Mouse (Mus musculus) midbrain, embryonic 14.5 days (tissue): ENCODE results near the gene Tcf12. TPM values are rescaled to one million over a fixed set of nuclear protein-coding genes. Genes with fewer than 3 reads are reported as not detected.

Experiments
- ATAC-seq: fragments of 200-750 bp; cut with Nextera tagmentation; 2 replicates; pipeline ENCODE4 v1.8.0; 2017; ENCODE audit warnings: moderate number of reproducible peaks, moderate library complexity; ENCODE audit not compliant: low FRiP score, low TSS enrichment
- DNase-seq: peaks from one replicate; pipeline ENCODE4 v3.0.0-alpha.2; 2015
- H3K27ac ChIP-seq: fragments of 300-500 bp; sonication (generic); replicated peaks from 2 replicates; pipeline ENCODE4 v1.5.1; 2014; ENCODE audit warnings: mild to moderate bottlenecking, low read depth, low read length, moderate library complexity
- H3K27me3 ChIP-seq: fragments of 300-500 bp; sonication (generic); 2 replicates; pipeline ENCODE4 v1.6.1; 2014; ENCODE audit warnings: low read length, control low read depth, mixed read lengths; ENCODE audit not compliant: control insufficient read depth, insufficient read depth
- H3K36me3 ChIP-seq: fragments of 300-500 bp; sonication (generic); 2 replicates; pipeline ENCODE4 v1.6.1; 2014; ENCODE audit warnings: low read length, control low read depth; ENCODE audit not compliant: control insufficient read depth, insufficient read depth
- H3K4me1 ChIP-seq: fragments of 300-500 bp; sonication (generic); 2 replicates; pipeline ENCODE4 v1.6.1; 2014; ENCODE audit warnings: mild to moderate bottlenecking, antibody characterized with exemption, low read length, control low read depth; ENCODE audit not compliant: control insufficient read depth, insufficient read depth
- H3K4me2 ChIP-seq: fragments of 300-500 bp; sonication (generic); 2 replicates; pipeline ENCODE4 v1.6.1; 2014; ENCODE audit warnings: mild to moderate bottlenecking, low read length, moderate library complexity
- H3K4me3 ChIP-seq: fragments of 300-500 bp; sonication (generic); replicated peaks from 2 replicates; pipeline ENCODE4 v1.5.1; 2014; ENCODE audit warnings: low read depth, low read length
- H3K9ac ChIP-seq: fragments of 300-500 bp; sonication (generic); replicated peaks from 2 replicates; pipeline ENCODE4 v1.6.1; 2014; ENCODE audit warnings: mild to moderate bottlenecking, low read length, moderate library complexity
- H3K9me3 ChIP-seq: fragments of 300-500 bp; sonication (generic); 2 replicates; pipeline ENCODE4 v1.6.1; 2016; ENCODE audit warnings: low read length, control low read depth, mixed read lengths; ENCODE audit not compliant: control insufficient read depth
- WGBS: fragments of 180-500 bp; shearing (Covaris S2); extraction: QIAGEN DNeasy Blood & Tissue Kit; methylation state at CpG from one replicate; pipeline ENCODE4 v1.1.7; 2014; 5-methylcytosine and 5-hydroxymethylcytosine counted together
- polyA plus RNA-seq: library from polyadenylated mRNA; unstranded; fragments of >200 nt; fragmentation: Nextera tagmentation; extraction: Ambion mirVana; gene quantifications from 2 replicates; pipeline ENCODE4 v1.2.1, GENCODE M21; 2014

Gene Tcf12
- polyA plus RNA-seq, 1 experiment from 2014 or later, result 93.6 TPM

GRCm38 (mm10) chr9:72132728-72133088 is 21.0 kb upstream of the Tcf12 start:
- under 1% methylated on average over 29 of the region's 29 CpGs for WGBS
- Histone ChIP-seq H3K4me3 (peak overlapping the region; percentile 74), H3K4me1 (peaks cover 8% of the 10 kb centered on the region; the same call in 1 of the 2 replicates), H3K4me2 (peak overlapping the region; percentile 93), H3K36me3 (no peaks in the 10 kb centered on the region), H3K27me3 (no peaks in the 10 kb centered on the region), H3K9ac (peak overlapping the region; percentile 84), H3K27ac (peak overlapping the region; percentile 93), H3K9me3 (no peaks in the 10 kb centered on the region)
- DNase-seq (no peak), ATAC-seq (peak; percentile 20; the same call in 1 of the 2 replicates)

GRCm38 (mm10) chr9:72129884-72130283 is 18.2 kb upstream of the Tcf12 start:
- ATAC-seq (no peak), DNase-seq (no peak)
- Histone ChIP-seq H3K9me3 (no peaks in the 10 kb centered on the region), H3K27ac (no peak overlapping the region), H3K36me3 (no peaks in the 10 kb centered on the region), H3K27me3 (no peaks in the 10 kb centered on the region), H3K4me1 (peaks cover 8% of the 10 kb centered on the region; the same call in 1 of the 2 replicates), H3K4me3 (no peak overlapping the region), H3K4me2 (no peak overlapping the region), H3K9ac (no peak overlapping the region)
- whole genome bisulfite sequencing, result 91% methylated on average over 4 of the region's 4 CpGs

GRCm38 (mm10) chr9:72125442-72125841 is 13.8 kb upstream of the Tcf12 start:
- no peak overlapping the region for H3K4me3 ChIP-seq
- no peaks in the 10 kb centered on the region for H3K27me3 ChIP-seq
- DNase-seq, result no peak
- no peak overlapping the region for H3K9ac ChIP-seq
- no peak for ATAC-seq
- H3K36me3 ChIP-seq, result no peaks in the 10 kb centered on the region
- WGBS, result 85% methylated on average over 1 of the region's 1 CpGs
- H3K9me3 ChIP-seq, result no peaks in the 10 kb centered on the region
- no peak overlapping the region for H3K27ac ChIP-seq
- no peak overlapping the region for H3K4me2 ChIP-seq
- no peaks in the 10 kb centered on the region for H3K4me1 ChIP-seq

- Histone ChIP-seq H3K4me2 (no peak overlapping the region), H3K36me3 (no peaks in the 10 kb centered on the region), H3K4me1 (no peaks in the 10 kb centered on the region), H3K27ac (no peak overlapping the region), H3K9ac (no peak overlapping the region), H3K4me3 (no peak overlapping the region), H3K9me3 (no peaks in the 10 kb centered on the region), H3K27me3 (no peaks in the 10 kb centered on the region)
- DNase-seq (no peak), ATAC-seq (no peak)
Measured at GRCm38 (mm10) chr9:72118490-72118889, 6.8 kb upstream of the Tcf12 start.

- H3K27ac ChIP-seq, result peak overlapping the region; percentile 96
- H3K4me1 ChIP-seq, result peaks cover 20% of the 10 kb centered on the region
- ATAC-seq (peak; percentile 76), DNase-seq (peak; percentile 84)
- H3K9ac ChIP-seq, result peak overlapping the region; percentile 97
- H3K4me3 ChIP-seq, result peak overlapping the region; percentile 97
- WGBS, result under 1% methylated on average over 86 of the region's 90 CpGs
- H3K36me3 ChIP-seq, result peaks cover 8% of the 10 kb centered on the region; the same call in 1 of the 2 replicates
- H3K9me3 ChIP-seq, result no peaks in the 10 kb centered on the region
- no peaks in the 10 kb centered on the region for H3K27me3 ChIP-seq
- H3K4me2 ChIP-seq, result peak overlapping the region; percentile 78
Measured at GRCm38 (mm10) chr9:72111004-72111621, 558 bp downstream of the Tcf12 start.

- peaks cover 8% of the 10 kb centered on the region; the same call in 1 of the 2 replicates for H3K36me3 ChIP-seq
- ATAC-seq, result peak; percentile 69
Measured at GRCm38 (mm10) chr9:72110627-72111003, 1.1 kb downstream of the Tcf12 start.

GRCm38 (mm10) chr9:72103471-72103870 is 8.2 kb downstream of the Tcf12 start:
- no peaks in the 10 kb centered on the region for H3K27me3 ChIP-seq
- peaks cover 2% of the 10 kb centered on the region; the same call in 1 of the 2 replicates for H3K4me1 ChIP-seq
- H3K9ac ChIP-seq, result no peak overlapping the region
- no peaks in the 10 kb centered on the region for H3K9me3 ChIP-seq
- WGBS, result 78% methylated on average over 1 of the region's 1 CpGs
- ATAC-seq, result no peak
- H3K4me3 ChIP-seq, result no peak overlapping the region
- peaks cover 15% of the 10 kb centered on the region for H3K36me3 ChIP-seq
- H3K4me2 ChIP-seq, result no peak overlapping the region
- H3K27ac ChIP-seq, result no peak overlapping the region
- no peak for DNase-seq

More at GRCm38 (mm10) chr9:72110627-72111003, 1.1 kb downstream of the Tcf12 start:
- no peaks in the 10 kb centered on the region for H3K9me3 ChIP-seq
- peak overlapping the region; percentile 96 for H3K27ac ChIP-seq
- peaks cover 20% of the 10 kb centered on the region for H3K4me1 ChIP-seq
- H3K9ac ChIP-seq, result peak overlapping the region; percentile 97
- 0% methylated on average over 23 of the region's 23 CpGs for WGBS
- peak overlapping the region; percentile 78 for H3K4me2 ChIP-seq
- H3K27me3 ChIP-seq, result no peaks in the 10 kb centered on the region
- peak overlapping the region; percentile 97 for H3K4me3 ChIP-seq
- DNase-seq, result peak; percentile 67

- Histone ChIP-seq H3K27ac (no peak overlapping the region), H3K4me1 (no peaks in the 10 kb centered on the region), H3K27me3 (no peaks in the 10 kb centered on the region), H3K9ac (no peak overlapping the region), H3K9me3 (no peaks in the 10 kb centered on the region), H3K4me2 (no peak overlapping the region), H3K4me3 (no peak overlapping the region), H3K36me3 (peaks cover 16% of the 10 kb centered on the region; the same call in 1 of the 2 replicates)
- WGBS, result 82% methylated on average over 7 of the region's 7 CpGs
- no peak for DNase-seq
- no peak for ATAC-seq
Measured at GRCm38 (mm10) chr9:72099945-72100685, 11.6 kb downstream of the Tcf12 start.

GRCm38 (mm10) chr9:72098056-72098455 is 13.6 kb downstream of the Tcf12 start:
- Histone ChIP-seq H3K9me3 (no peaks in the 10 kb centered on the region), H3K36me3 (peaks cover 16% of the 10 kb centered on the region; the same call in 1 of the 2 replicates), H3K4me1 (no peaks in the 10 kb centered on the region), H3K4me3 (no peak overlapping the region), H3K9ac (no peak overlapping the region), H3K27ac (no peak overlapping the region), H3K27me3 (no peaks in the 10 kb centered on the region), H3K4me2 (no peak overlapping the region)
- no peak for DNase-seq
- no peak for ATAC-seq
- 96% methylated on average over 2 of the region's 2 CpGs for WGBS
